In genomic region chr14:27051511-27051895, GRCm38 (mm10) we compare ENCODE assay signal across 18 mouse cellular contexts. TPM values are rescaled to one million over a fixed set of nuclear protein-coding genes. Genes with fewer than 3 reads are reported as not detected.
DNase-seq lines count a peak whose midpoint lies in the region; ATAC-seq lines count a peak whose summit lies in the region.
"Had no signal": no experiment of that assay in that cellular context is flagged by ENCODE, and none has a peak within 500 bp of the region (broad histone marks: within the 10 kb centered on the region; RNA-seq: fewer than 3 reads in every experiment).

No protein-coding gene starts in this region.

- no peaks in the 10 kb centered on the region for H3K9me3 ChIP-seq in neural tube, embryonic 11.5 days (ENCODE audit: control insufficient read depth, low read length)
- no peaks in the 10 kb centered on the region for H3K9me3 ChIP-seq in hindbrain, embryonic 10.5 days
- H3K9me3 ChIP-seq in limb, embryonic 15.5 days, result no peaks in the 10 kb centered on the region
- no peaks in the 10 kb centered on the region for H3K9me3 ChIP-seq in neural tube, embryonic 15.5 days (replicated peaks)

- DNase-seq in neural tube, embryonic 11.5 days (ENCODE audit: low spot score), result no peak
- no peak for DNase-seq in neural tube, embryonic 10.5 days (ENCODE audit: extremely low spot score, low spot score)
- no peak for DNase-seq in hindbrain, embryonic 10.5 days (ENCODE audit: low spot score)
- no peak for DNase-seq in adipocyte (ENCODE audit: low spot score)
- DNase-seq in adrenal gland, postnatal 25 days, result no peak
- DNase-seq in right cerebral cortex, postnatal 14 days, result no peak
- DNase-seq: lung, embryonic 14.5 days; thymus, postnatal 36 days had no signal

- H3K36me3 ChIP-seq in neural tube, embryonic 11.5 days (ENCODE audit: control insufficient read depth, insufficient read depth, low read length), result no peaks in the 10 kb centered on the region
- 0 out of 2 replicates have a peak, but pooled peaks cover 8% of the 10 kb centered on the region for H3K36me3 ChIP-seq in hindbrain, embryonic 10.5 days
- H3K36me3 ChIP-seq in limb, embryonic 15.5 days, result no peaks in the 10 kb centered on the region
- no peaks in the 10 kb centered on the region for H3K36me3 ChIP-seq in neural tube, embryonic 15.5 days

- H3K27me3 ChIP-seq in neural tube, embryonic 11.5 days (ENCODE audit: control insufficient read depth, insufficient read depth, low read length), result no peaks in the 10 kb centered on the region
- H3K27me3 ChIP-seq in hindbrain, embryonic 10.5 days (ENCODE audit: insufficient read depth, poor library complexity, severe bottlenecking), result peaks cover 32% of the 10 kb centered on the region
- H3K27me3 ChIP-seq in limb, embryonic 15.5 days, result no peaks in the 10 kb centered on the region
- H3K27me3 ChIP-seq in neural tube, embryonic 15.5 days (replicated peaks), result no peaks in the 10 kb centered on the region
- H3K27me3 ChIP-seq: CH12.LX had no signal

- no peak overlapping the region for H3K9ac ChIP-seq in neural tube, embryonic 11.5 days (ENCODE audit: low read length)
- H3K9ac ChIP-seq in limb, embryonic 15.5 days, result no peak overlapping the region
- H3K9ac ChIP-seq in neural tube, embryonic 15.5 days (replicated peaks), result no peak overlapping the region
- H3K9ac ChIP-seq: lung, embryonic 14.5 days had no signal

- H3K4me2 ChIP-seq in neural tube, embryonic 11.5 days (ENCODE audit: low read depth), result no peak overlapping the region; the same call in 1 of the 2 replicates
- no peak overlapping the region for H3K4me2 ChIP-seq in limb, embryonic 15.5 days
- H3K4me2 ChIP-seq in neural tube, embryonic 15.5 days, result no peak overlapping the region
- H3K4me2 ChIP-seq: lung, embryonic 14.5 days had no signal

- peak overlapping the region; percentile 87 for H3K27ac ChIP-seq in neural tube, embryonic 11.5 days (ENCODE audit: low read depth, low read length)
- peak overlapping the region; percentile 88 for H3K27ac ChIP-seq in hindbrain, embryonic 10.5 days
- peak overlapping the region; percentile 84 for H3K27ac ChIP-seq in limb, embryonic 15.5 days
- peak overlapping the region; percentile 73 for H3K27ac ChIP-seq in neural tube, embryonic 15.5 days (replicated peaks)

- 29% methylated on average over 5 of the region's 5 CpGs for WGBS in neural tube, embryonic 11.5 days
- 46% methylated on average over 5 of the region's 5 CpGs for WGBS in hindbrain, embryonic 10.5 days
- WGBS in limb, embryonic 15.5 days, result 17% methylated on average over 5 of the region's 5 CpGs
- 24% methylated on average over 5 of the region's 5 CpGs for WGBS in neural tube, embryonic 15.5 days

- no peak overlapping the region for H3K4me3 ChIP-seq in neural tube, embryonic 11.5 days (ENCODE audit: low read depth, low read length)
- peak overlapping the region; percentile 33 for H3K4me3 ChIP-seq in hindbrain, embryonic 10.5 days
- H3K4me3 ChIP-seq in limb, embryonic 15.5 days, result no peak overlapping the region
- H3K4me3 ChIP-seq in neural tube, embryonic 15.5 days (replicated peaks), result no peak overlapping the region

- H3K4me1 ChIP-seq in neural tube, embryonic 11.5 days (ENCODE audit: control insufficient read depth, insufficient read depth, low read length), result peaks cover 55% of the 10 kb centered on the region
- peaks cover 80% of the 10 kb centered on the region for H3K4me1 ChIP-seq in hindbrain, embryonic 10.5 days (replicated peaks)
- H3K4me1 ChIP-seq in limb, embryonic 15.5 days, result peaks cover 57% of the 10 kb centered on the region
- H3K4me1 ChIP-seq in neural tube, embryonic 15.5 days, result peaks cover 43% of the 10 kb centered on the region

- ATAC-seq in neural tube, embryonic 11.5 days (ENCODE audit: insufficient read depth, low FRiP score, low TSS enrichment), result no peak
- ATAC-seq in limb, embryonic 15.5 days (ENCODE audit: insufficient number of reproducible peaks, low FRiP score, low TSS enrichment, low read depth), result peak; percentile 50; the same call in 1 of the 2 replicates
- no peak for ATAC-seq in neural tube, embryonic 15.5 days (ENCODE audit: low FRiP score)

RNA-seq across cellular contexts. Expression of gene Il17rd, which starts 12.8 kb away (rescaled TPM):
- 3.7 and 4.1 TPM in 2 replicates for polyA plus RNA-seq in neural tube, embryonic 11.5 days (2014; fragmentation: Nextera tagmentation; extraction: Ambion mirVana)
- polyA plus RNA-seq in hindbrain, embryonic 10.5 days (2016; fragmentation: Nextera tagmentation; extraction: Ambion mirVana), result 4.0 and 6.5 TPM in 2 replicates
- polyA plus RNA-seq in limb, embryonic 15.5 days (2015; fragmentation: Nextera tagmentation; extraction: Ambion mirVana), result 4.7 and 5.7 TPM in 2 replicates
- polyA plus RNA-seq in neural tube, embryonic 15.5 days (2015; fragmentation: Nextera tagmentation; extraction: Ambion mirVana), result 1.8 and 2.0 TPM in 2 replicates
- total RNA-seq in adrenal gland, postnatal 25 days (2021), result 2.4 and 3.5 TPM in 2 replicates
- total RNA-seq: common myeloid progenitor, adult 5-6 weeks; hematopoietic stem cell, adult 5-6 weeks had no signal

RNA-seq across cellular contexts. Expression of gene Hesx1, which starts 57.3 kb away (rescaled TPM):
- not detected in 2 replicates for polyA plus RNA-seq in neural tube, embryonic 11.5 days (2014; fragmentation: Nextera tagmentation; extraction: Ambion mirVana)
- polyA plus RNA-seq in hindbrain, embryonic 10.5 days (2016; fragmentation: Nextera tagmentation; extraction: Ambion mirVana), result 0.42 and 1.2 TPM in 2 replicates
- polyA plus RNA-seq in limb, embryonic 15.5 days (2015; fragmentation: Nextera tagmentation; extraction: Ambion mirVana), result 0.24 TPM in 1 of 2 replicates, not detected in the other
- polyA plus RNA-seq in neural tube, embryonic 15.5 days (2015; fragmentation: Nextera tagmentation; extraction: Ambion mirVana), result 0.20 TPM in 1 of 2 replicates, not detected in the other
- total RNA-seq in adrenal gland, postnatal 25 days (2021), result 0.70 TPM in 1 of 2 replicates, not detected in the other
- total RNA-seq: heart, adult 8-10 months; hematopoietic stem cell, adult 5-6 weeks; layer of hippocampus, adult 18-20 months; left cerebral cortex, postnatal 14 days; megakaryocyte-erythroid progenitor cell, adult 5-6 weeks had no signal
- polyA plus RNA-seq: frontal cortex, adult 2 months; lung, embryonic 14.5 days had no signal
